Mouse (Mus musculus) midbrain, embryonic 12.5 days (tissue): ENCODE measurements around the gene Cbln1. TPM values are rescaled to one million over a fixed set of nuclear protein-coding genes. Genes with fewer than 3 reads are reported as not detected.

ENCODE experiments used
- ATAC-seq: fragments of 200-750 bp; cut with Nextera tagmentation; 2 replicates; pipeline ENCODE4 v1.8.0; 2017; ENCODE audit warnings: low read depth, moderate TSS enrichment, moderate library complexity; ENCODE audit not compliant: low FRiP score
- H3K27ac ChIP-seq: fragments of 300-500 bp; sonication (generic); replicated peaks from 2 replicates; pipeline ENCODE4 v1.5.1; 2016; ENCODE audit warnings: mild to moderate bottlenecking
- H3K27me3 ChIP-seq: fragments of 300-500 bp; sonication (generic); 2 replicates; pipeline ENCODE4 v1.6.1; 2016; ENCODE audit warnings: mild to moderate bottlenecking
- H3K36me3 ChIP-seq: fragments of 300-500 bp; sonication (generic); 2 replicates; pipeline ENCODE4 v1.6.1; 2016
- H3K4me1 ChIP-seq: fragments of 300-500 bp; sonication (generic); 2 replicates; pipeline ENCODE4 v1.6.1; 2016
- H3K4me2 ChIP-seq: fragments of 300-500 bp; sonication (generic); replicated peaks from 2 replicates; pipeline ENCODE4 v1.6.1; 2016; ENCODE audit warnings: mild to moderate bottlenecking, moderate library complexity
- H3K4me3 ChIP-seq: fragments of 300-500 bp; sonication (generic); 2 replicates; pipeline ENCODE4 v1.5.1; 2016; ENCODE audit warnings: mild to moderate bottlenecking
- H3K9ac ChIP-seq: fragments of 300-500 bp; sonication (generic); replicated peaks from 2 replicates; pipeline ENCODE4 v1.6.1; 2016; ENCODE audit warnings: mild to moderate bottlenecking, moderate library complexity
- H3K9me3 ChIP-seq: fragments of 300-500 bp; sonication (generic); 2 replicates; pipeline ENCODE4 v1.6.1; 2016; ENCODE audit warnings: mild to moderate bottlenecking
- WGBS: fragments of 180-500 bp; shearing (Covaris S2); methylation state at CpG from one replicate; pipeline ENCODE4 v1.1.7; 2016; 5-methylcytosine and 5-hydroxymethylcytosine counted together
- polyA plus RNA-seq: library from polyadenylated mRNA; unstranded; fragments of >200 nt; fragmentation: Nextera tagmentation; extraction: Ambion mirVana; gene quantifications from 2 replicates; pipeline ENCODE4 v1.2.1, GENCODE M21; 2016

Gene Cbln1
- polyA plus RNA-seq: 9.9 and 10.6 TPM in 2 replicates

DNA sequence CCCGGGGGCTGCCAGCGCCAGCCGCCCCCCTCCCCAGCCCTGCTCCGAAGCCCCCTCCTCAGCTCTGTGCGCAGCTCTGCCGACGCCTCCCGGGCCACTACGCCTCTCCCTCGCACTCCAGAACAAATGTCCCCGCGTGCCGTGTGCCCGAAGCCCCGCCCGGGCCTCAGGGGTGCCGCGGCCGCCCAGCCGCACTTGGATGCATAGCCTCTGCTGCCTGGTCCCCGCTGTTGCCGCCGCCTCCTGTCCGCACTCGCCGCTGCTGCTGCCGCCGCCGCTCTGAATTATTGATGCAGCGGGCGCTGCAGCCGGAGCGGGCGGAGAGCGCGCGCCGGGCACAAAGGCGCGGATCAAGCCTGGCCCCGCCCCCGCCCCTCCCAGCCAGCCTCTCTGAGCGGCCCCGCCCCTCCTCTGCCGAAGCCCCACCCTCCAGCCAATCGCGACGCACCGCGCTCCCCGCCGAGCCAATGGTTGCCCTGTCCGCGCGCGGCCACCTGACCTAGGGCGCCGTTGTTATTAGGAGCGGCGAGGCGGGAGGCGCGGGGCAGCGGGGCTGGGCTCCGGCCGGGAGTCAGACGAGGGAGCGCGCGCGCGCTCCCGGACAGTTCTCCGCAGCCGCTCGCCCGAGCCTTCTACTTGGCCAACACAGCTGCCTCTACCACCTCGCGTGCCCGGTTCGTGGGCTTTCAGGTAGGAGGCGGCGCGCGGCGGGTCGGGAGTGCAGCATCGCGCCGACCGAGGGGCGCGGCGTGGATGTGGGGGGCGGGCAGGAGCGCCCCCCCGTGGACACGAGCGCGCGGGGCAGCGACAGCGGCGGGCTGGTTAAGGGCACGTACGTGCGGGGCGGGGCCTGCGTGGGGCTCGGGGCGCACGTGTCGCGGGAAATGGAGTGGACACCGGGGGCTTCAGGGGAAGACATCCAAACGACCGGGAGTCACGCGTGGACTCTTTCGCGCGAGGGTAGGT is at the start of gene Cbln1:
TSS of gene Cbln1 (minus strand) at position 339 of the 966 bp plus-strand sequence.
- Histone ChIP-seq H3K4me1 (peaks cover 51% of the 10 kb centered on the region), H3K9ac (peak within 1 kb of the TSS; percentile 71), H3K36me3 (no peaks in the 10 kb centered on the region), H3K9me3 (no peaks in the 10 kb centered on the region), H3K27ac (peak within 1 kb of the TSS; percentile 81), H3K4me2 (peak within 1 kb of the TSS; percentile 91), H3K27me3 (peaks cover 71% of the 10 kb centered on the region), H3K4me3 (peak within 1 kb of the TSS; percentile 68)
- under 1% methylated on average over 104 of the region's 122 CpGs for WGBS
- peak; percentile 92 for ATAC-seq

DNA sequence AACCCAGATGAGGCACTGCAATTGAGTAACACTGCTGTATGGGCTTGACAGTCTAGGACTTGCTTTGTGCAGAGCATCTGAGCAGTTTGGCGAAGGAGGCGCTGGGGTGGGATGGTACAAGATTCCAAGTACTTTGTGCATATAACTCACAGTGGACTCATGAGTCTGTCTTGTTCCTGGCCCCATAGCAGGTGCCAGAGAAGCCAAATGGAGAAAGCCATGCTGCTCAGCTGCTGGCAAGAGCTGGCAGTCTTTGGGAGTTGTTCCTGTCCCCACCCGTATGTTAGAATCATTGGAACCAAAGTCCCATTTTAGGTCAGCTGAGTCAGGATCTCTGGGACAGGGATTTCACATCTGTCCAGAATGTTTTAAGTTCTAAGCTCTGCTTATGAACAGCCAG is 44.7 kb upstream of the Cbln1 start:
- Histone ChIP-seq H3K9ac (no peak overlapping the region), H3K9me3 (no peaks in the 10 kb centered on the region), H3K4me3 (no peak overlapping the region), H3K27me3 (no peaks in the 10 kb centered on the region), H3K4me1 (peaks cover 6% of the 10 kb centered on the region; the same call in 1 of the 2 replicates), H3K36me3 (no peaks in the 10 kb centered on the region), H3K4me2 (no peak overlapping the region), H3K27ac (no peak overlapping the region)
- ATAC-seq: no peak
- 92% methylated on average over 3 of the region's 3 CpGs for WGBS

DNA sequence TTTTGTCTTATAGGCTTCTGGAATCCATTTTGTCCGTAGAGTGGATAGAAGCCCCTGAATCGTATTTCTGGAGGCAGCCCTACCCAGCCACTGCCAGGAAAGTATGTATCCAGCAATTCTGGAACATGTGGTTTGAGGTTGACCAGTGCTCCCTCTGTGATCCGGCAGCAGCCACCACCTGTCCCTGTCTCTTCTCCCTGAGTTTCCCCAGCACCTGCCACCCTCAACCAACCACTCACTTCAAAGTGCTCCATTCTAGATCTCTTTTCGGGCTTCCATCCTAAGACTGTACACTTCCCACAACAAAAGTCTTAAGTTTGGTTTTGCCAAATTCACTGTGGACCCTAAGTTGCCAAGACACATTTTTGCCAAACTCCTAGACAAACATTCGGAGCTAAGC is 41.4 kb upstream of the Cbln1 start:
- Histone ChIP-seq H3K9ac (no peak overlapping the region), H3K4me2 (no peak overlapping the region), H3K9me3 (no peaks in the 10 kb centered on the region), H3K27ac (no peak overlapping the region), H3K4me1 (peaks cover 6% of the 10 kb centered on the region; the same call in 1 of the 2 replicates), H3K36me3 (no peaks in the 10 kb centered on the region), H3K27me3 (no peaks in the 10 kb centered on the region), H3K4me3 (no peak overlapping the region)
- no peak for ATAC-seq
- WGBS: 91% methylated on average over 5 of the region's 5 CpGs

DNA sequence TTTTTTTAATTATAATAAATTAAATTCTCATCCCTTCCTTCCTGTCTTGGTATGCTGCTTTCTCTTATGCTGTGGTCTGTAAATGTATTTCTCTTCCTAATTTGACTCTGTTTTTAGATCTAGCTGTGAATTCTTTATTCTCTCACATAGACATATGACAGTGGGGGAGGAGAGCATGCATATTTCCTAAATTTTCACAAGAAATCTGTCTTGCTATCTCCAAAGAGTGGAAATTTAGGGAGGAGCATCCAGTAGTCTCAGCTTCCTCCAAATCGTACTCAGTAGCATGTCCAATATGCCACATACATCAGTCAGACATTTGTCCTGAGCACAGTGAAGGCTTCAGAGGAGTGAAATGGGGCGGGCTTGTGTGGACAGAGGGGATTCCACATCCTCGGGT is 40.9 kb upstream of the Cbln1 start:
- Histone ChIP-seq H3K36me3 (no peaks in the 10 kb centered on the region), H3K4me3 (no peak overlapping the region), H3K27ac (no peak overlapping the region), H3K27me3 (no peaks in the 10 kb centered on the region), H3K4me1 (peaks cover 6% of the 10 kb centered on the region; the same call in 1 of the 2 replicates), H3K9me3 (no peaks in the 10 kb centered on the region), H3K4me2 (no peak overlapping the region), H3K9ac (no peak overlapping the region)
- ATAC-seq: no peak
- whole genome bisulfite sequencing: 81% methylated on average over 3 of the region's 3 CpGs

DNA sequence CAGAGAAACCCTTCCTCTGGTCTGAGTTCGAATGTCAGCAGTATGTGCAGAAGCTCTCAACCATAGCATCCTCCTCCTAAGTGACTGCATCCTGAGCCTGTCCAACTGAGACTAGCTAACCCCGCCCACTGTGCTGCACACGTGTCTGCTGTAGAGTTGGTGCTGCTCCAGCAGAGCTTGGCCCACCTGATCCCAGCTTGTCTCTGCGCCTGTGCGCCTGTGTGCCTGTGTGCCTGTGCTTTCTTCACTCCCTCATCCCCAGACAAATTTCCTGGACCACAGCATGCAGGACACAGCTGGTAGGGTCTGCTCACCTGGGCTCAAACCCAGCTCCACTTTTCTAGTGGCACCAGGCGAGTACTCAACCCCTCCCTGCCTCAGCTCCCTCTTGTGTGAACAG is 40.2 kb upstream of the Cbln1 start:
- H3K9me3 ChIP-seq: no peaks in the 10 kb centered on the region
- no peak overlapping the region for H3K27ac ChIP-seq
- peaks cover 6% of the 10 kb centered on the region; the same call in 1 of the 2 replicates for H3K4me1 ChIP-seq
- no peaks in the 10 kb centered on the region for H3K36me3 ChIP-seq
- no peaks in the 10 kb centered on the region for H3K27me3 ChIP-seq
- H3K9ac ChIP-seq: no peak overlapping the region
- H3K4me2 ChIP-seq: no peak overlapping the region
- 85% methylated on average over 6 of the region's 6 CpGs for WGBS
- no peak for ATAC-seq
- H3K4me3 ChIP-seq: no peak overlapping the region

DNA sequence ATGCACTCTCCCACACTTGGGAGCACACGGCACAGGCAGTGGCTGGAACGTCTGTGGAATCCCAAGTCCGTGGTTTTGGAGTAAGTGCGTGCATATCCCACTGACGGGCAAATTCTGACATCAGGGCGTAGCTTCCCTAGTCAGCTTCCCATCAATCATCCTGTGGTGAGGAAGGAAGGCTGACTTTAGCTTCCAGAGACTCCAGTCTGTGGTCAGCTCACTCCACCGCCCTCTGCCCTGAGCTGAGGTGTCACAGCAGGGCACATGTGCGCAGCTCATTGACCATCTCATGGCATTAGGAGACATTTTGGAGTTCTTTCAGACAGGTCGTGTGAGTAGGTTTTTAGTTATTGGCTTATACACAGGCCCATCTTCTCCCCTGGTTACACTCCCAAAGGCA is 34.6 kb upstream of the Cbln1 start:
- Histone ChIP-seq H3K4me1 (peaks cover 10% of the 10 kb centered on the region; the same call in 1 of the 2 replicates), H3K36me3 (no peaks in the 10 kb centered on the region), H3K4me3 (no peak overlapping the region), H3K9ac (no peak overlapping the region), H3K4me2 (no peak overlapping the region), H3K27me3 (no peaks in the 10 kb centered on the region), H3K9me3 (no peaks in the 10 kb centered on the region), H3K27ac (no peak overlapping the region)
- no peak for ATAC-seq
- WGBS: 71% methylated on average over 9 of the region's 9 CpGs

DNA sequence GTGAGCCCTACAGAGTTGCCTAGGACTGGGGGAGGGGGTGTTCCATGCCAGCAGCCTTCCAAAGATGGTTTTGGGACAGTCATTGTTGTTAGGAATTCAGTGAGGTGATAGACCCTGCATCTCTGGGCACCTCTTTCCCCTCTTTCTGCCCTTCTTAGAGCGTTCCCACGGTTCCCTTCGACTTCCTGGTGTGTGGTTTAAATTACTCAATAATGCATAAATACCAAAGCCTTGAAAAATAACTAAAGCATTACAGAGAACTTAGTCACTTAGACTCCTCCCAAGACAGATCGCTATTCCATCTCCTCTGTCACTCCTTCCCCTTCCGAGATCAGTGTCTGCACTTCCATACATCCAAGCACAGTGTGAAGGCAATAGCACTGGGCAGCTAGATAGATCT is 32.0 kb upstream of the Cbln1 start:
- Histone ChIP-seq H3K4me3 (no peak overlapping the region), H3K27me3 (no peaks in the 10 kb centered on the region)
- no peak for ATAC-seq

DNA sequence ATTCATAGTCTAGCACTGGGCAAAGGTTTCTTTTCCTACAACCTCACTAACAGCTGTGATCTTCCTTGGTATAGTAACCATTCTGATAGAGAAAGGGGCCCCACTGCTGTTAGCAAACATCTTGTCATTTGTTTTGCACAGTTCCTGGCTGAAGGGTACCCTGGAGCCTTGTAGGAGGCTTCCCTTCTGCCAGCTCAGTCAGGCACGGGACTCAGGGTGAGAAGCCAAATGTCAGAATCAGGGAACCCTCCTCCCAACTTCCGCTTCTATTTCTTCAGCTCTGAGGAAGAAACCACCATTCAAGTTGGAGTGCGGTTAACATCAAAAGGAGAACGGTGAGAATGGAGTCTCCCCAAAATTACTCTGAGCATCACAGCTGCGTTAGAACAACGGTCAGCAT is 30.3 kb upstream of the Cbln1 start:
- ATAC-seq: no peak
- WGBS: 76% methylated on average over 6 of the region's 6 CpGs

More for the DNA sequence above, 32.0 kb upstream of the Cbln1 start:
- H3K36me3 ChIP-seq: no peaks in the 10 kb centered on the region
- H3K9ac ChIP-seq: no peak overlapping the region
- H3K4me1 ChIP-seq: peaks cover 10% of the 10 kb centered on the region; the same call in 1 of the 2 replicates
- no peak overlapping the region for H3K4me2 ChIP-seq
- H3K27ac ChIP-seq: no peak overlapping the region
- H3K9me3 ChIP-seq: no peaks in the 10 kb centered on the region
- WGBS: 71% methylated on average over 5 of the region's 5 CpGs

DNA sequence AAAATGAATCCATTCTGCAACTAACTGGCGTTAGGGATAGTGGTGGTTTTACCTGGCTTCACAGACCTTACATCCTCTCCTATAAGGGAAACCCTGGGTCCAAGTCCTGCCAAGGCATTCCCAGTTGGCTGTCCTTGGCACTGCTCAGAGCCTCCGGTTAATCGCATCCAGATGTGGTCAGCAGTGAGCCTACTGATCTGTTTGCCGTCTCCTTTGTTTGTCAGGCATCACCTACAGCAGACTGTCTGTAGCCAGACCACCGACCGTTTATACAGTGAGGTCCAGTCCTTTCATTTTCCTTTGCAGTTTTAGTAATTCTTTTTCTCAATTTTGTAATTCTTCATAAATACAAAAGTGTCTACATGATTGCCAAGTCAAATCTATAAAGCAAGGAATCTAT is 25.2 kb upstream of the Cbln1 start:
- no peak for ATAC-seq

More for the DNA sequence above, 30.3 kb upstream of the Cbln1 start:
- Histone ChIP-seq H3K9ac (no peak overlapping the region), H3K9me3 (no peaks in the 10 kb centered on the region), H3K4me1 (peaks cover 10% of the 10 kb centered on the region; the same call in 1 of the 2 replicates), H3K4me2 (no peak overlapping the region), H3K36me3 (no peaks in the 10 kb centered on the region), H3K27ac (no peak overlapping the region), H3K27me3 (no peaks in the 10 kb centered on the region), H3K4me3 (no peak overlapping the region)

DNA sequence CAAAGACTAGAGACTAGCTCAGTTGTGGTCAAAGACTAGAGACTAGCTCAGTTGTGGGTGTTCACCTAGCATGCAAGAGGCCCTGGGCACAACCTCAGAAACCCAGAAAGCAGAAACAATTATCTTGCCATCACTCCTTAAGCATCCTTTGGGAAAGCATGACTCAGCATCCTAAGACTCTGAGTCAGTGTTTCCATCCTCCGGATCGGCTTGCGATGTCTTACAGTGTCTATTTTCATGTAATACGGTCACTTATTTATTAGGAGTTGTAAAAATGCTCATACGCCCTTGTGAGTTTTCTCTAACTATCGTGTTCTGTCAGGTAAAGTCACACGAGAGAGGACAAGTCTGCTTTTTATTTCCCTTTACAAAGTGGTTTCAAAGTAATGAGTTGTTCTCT is 24.1 kb upstream of the Cbln1 start:
- Histone ChIP-seq H3K9me3 (no peaks in the 10 kb centered on the region), H3K4me3 (no peak overlapping the region), H3K4me1 (no peaks in the 10 kb centered on the region), H3K27ac (no peak overlapping the region), H3K4me2 (no peak overlapping the region), H3K9ac (no peak overlapping the region), H3K36me3 (no peaks in the 10 kb centered on the region), H3K27me3 (no peaks in the 10 kb centered on the region)
- ATAC-seq: no peak
- WGBS: 95% methylated on average over 7 of the region's 7 CpGs

More for the DNA sequence above, 25.2 kb upstream of the Cbln1 start:
- Histone ChIP-seq H3K4me3 (no peak overlapping the region), H3K9ac (no peak overlapping the region), H3K4me2 (no peak overlapping the region), H3K27ac (no peak overlapping the region), H3K4me1 (peaks cover 1% of the 10 kb centered on the region; the same call in 1 of the 2 replicates), H3K36me3 (no peaks in the 10 kb centered on the region), H3K27me3 (no peaks in the 10 kb centered on the region), H3K9me3 (no peaks in the 10 kb centered on the region)
- WGBS: 81% methylated on average over 6 of the region's 6 CpGs

DNA sequence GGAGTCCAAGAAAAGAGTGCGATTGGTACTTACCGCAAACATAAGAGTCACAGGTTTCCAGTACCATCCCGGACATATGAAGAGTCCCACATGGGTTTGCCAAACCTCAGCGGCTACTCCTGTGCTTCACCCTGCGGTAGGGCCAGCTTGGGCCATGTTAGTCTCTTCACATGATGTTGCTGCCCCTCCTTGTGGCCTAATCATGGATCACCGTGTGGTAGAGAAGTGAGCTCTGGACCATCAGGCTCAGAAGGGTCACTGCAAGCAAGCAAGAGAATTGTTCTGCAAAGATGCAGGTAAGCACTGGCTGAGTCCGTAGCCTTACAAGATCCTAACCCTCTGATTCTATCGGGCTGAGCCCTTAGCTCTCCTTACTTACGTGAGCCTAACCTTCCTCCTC is 22.5 kb upstream of the Cbln1 start:
- no peaks in the 10 kb centered on the region for H3K9me3 ChIP-seq
- WGBS: 79% methylated on average over 9 of the region's 9 CpGs
- no peaks in the 10 kb centered on the region for H3K36me3 ChIP-seq
- no peak overlapping the region for H3K27ac ChIP-seq
- no peak overlapping the region for H3K4me3 ChIP-seq
- H3K4me1 ChIP-seq: no peaks in the 10 kb centered on the region
- no peak overlapping the region for H3K4me2 ChIP-seq
- ATAC-seq: no peak
- no peak overlapping the region for H3K9ac ChIP-seq
- H3K27me3 ChIP-seq: no peaks in the 10 kb centered on the region

DNA sequence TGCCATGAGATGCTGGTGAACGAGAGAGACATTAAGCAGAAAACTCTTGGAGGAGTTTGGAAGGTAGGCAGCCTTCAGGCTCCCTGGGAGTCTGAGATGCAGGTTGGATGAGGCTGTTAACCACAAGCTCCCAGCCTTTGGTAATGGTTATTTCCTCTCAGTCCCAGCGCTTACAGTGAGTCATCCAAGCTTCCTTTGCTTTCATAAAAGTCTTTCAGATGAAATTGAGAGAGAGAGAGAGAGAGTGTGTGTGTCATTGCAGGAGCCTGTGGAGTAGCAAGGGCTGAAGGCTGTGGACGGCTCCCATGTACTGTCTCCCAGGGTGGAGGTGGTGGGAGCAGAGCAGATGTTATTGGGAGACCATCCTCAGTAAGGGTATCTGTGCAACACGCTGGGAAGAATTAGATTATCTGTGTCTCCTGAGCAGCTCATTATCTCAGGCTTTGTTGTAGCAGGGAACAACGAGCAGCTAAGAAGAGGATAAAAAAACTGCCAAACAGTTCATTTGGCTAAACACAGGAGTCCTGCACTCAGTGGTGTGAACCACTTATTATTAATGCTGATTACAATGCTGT is 17.5 kb upstream of the Cbln1 start:
- H3K9ac ChIP-seq: no peak overlapping the region
- H3K4me1 ChIP-seq: peaks cover 2% of the 10 kb centered on the region; the same call in 1 of the 2 replicates
- H3K27me3 ChIP-seq: no peaks in the 10 kb centered on the region
- ATAC-seq: no peak
- H3K4me2 ChIP-seq: no peak overlapping the region
- H3K4me3 ChIP-seq: no peak overlapping the region
- no peaks in the 10 kb centered on the region for H3K36me3 ChIP-seq
- 59% methylated on average over 5 of the region's 5 CpGs for WGBS
- no peak overlapping the region for H3K27ac ChIP-seq
- H3K9me3 ChIP-seq: no peaks in the 10 kb centered on the region
